Mouse (Mus musculus) common myeloid progenitor, adult 5-6 weeks (primary cell): ENCODE measurements at regions not wholly inside any gene's neighbourhood (a gene's known extent, or its start where the extent isn't known, plus 50 kb on each side); places are given as distances from the start of the nearest gene placed in this dataset.

Experiments used
- ATAC-seq: replicated peaks from 2 replicates; pipeline ENCODE4 v1.8.0; 2016; ENCODE audit warnings: low read depth, mild to moderate bottlenecking, moderate TSS enrichment, inconsistent platforms; ENCODE audit not compliant: poor library complexity, severe bottlenecking

GRCm38 (mm10) chrX:135112109-135112508, 65.3 kb downstream of the Gm15023 start:
- 0 out of 2 replicates have a peak, but pooled peaks have one; percentile 25 for ATAC-seq

GRCm38 (mm10) chrX:135110866-135111265, 66.6 kb downstream of the Gm15023 start:
- ATAC-seq, result peak; percentile 71

GRCm38 (mm10) chrX:135101594-135101993, 75.8 kb downstream of the Gm15023 start:
- ATAC-seq, result no peak

- no peak for ATAC-seq
Observed at GRCm38 (mm10) chrX:135098101-135098500, 79.3 kb downstream of the Gm15023 start.

GRCm38 (mm10) chrX:135096206-135096605, 81.2 kb downstream of the Gm15023 start:
- no peak for ATAC-seq

- peak; percentile 79 for ATAC-seq
Observed at GRCm38 (mm10) chrX:135091074-135091473, 82.1 kb upstream of the Zmat1 start.

- ATAC-seq, result peak; percentile 64
Observed at GRCm38 (mm10) chrX:135087068-135087579, 78.1 kb upstream of the Zmat1 start.

GRCm38 (mm10) chrX:135086564-135086963, 77.6 kb upstream of the Zmat1 start:
- ATAC-seq, result peak; percentile 45

GRCm38 (mm10) chrX:135085770-135086553, 77.0 kb upstream of the Zmat1 start:
- ATAC-seq, result peak; percentile 36; the same call in 1 of the 2 replicates

- ATAC-seq, result no peak
Observed at GRCm38 (mm10) chrX:135080380-135081158, 71.6 kb upstream of the Zmat1 start.

- peak; percentile 95 for ATAC-seq
Observed at GRCm38 (mm10) chrX:135079388-135079787, 70.4 kb upstream of the Zmat1 start.

GRCm38 (mm10) chrX:135075903-135076302, 66.9 kb upstream of the Zmat1 start:
- ATAC-seq, result no peak

GRCm38 (mm10) chrX:135069448-135069847, 60.4 kb upstream of the Zmat1 start:
- ATAC-seq, result no peak

- ATAC-seq, result no peak
Observed at GRCm38 (mm10) chrX:135060184-135060583, 51.2 kb upstream of the Zmat1 start.

- no peak for ATAC-seq
Observed at GRCm38 (mm10) chrX:135058949-135059348, 49.9 kb upstream of the Zmat1 start.
